Mouse (Mus musculus): ENCODE results near the gene Eid2b. TPM values are rescaled to one million over a fixed set of nuclear protein-coding genes. Genes with fewer than 3 reads are reported as not detected.

Eid2b gene
- total RNA-seq, 2 experiments from 2014 or later: 41.8 to 44.2 TPM

- DNase-seq (ENCODE audit: extremely low spot score in 1 of 2, low spot score in 2 of 2): peak in 1 of 2 experiments; percentile 63
- intact Hi-C loops (cut with DNase I): no loop called here
These were observed 13.4 kb downstream of the Eid2b start, which contains the start of gene Selenov for GRCm38 (mm10) chr7:28290638-28291590. TSS of gene Selenov (minus strand) at chr7:28291186.

- peak; percentile 49 to 88 for DNase-seq (ENCODE audit: extremely low spot score in 1 of 2, low spot score in 2 of 2)
- intact Hi-C loops (cut with DNase I): no loop called here
These were observed 16.9 kb downstream of the Eid2b start for GRCm38 (mm10) chr7:28294481-28294880.

- intact Hi-C loops (cut with DNase I): loop anchor here (5.0 kb wide), 1 partner anchor 152 kb away; no protein-coding TSS in a partner anchor
- no peak for DNase-seq (ENCODE audit: extremely low spot score in 1 of 2, low spot score in 2 of 2)
These were observed 21.5 kb downstream of the Eid2b start for GRCm38 (mm10) chr7:28298837-28299625.

GRCm38 (mm10) chr7:28301616-28302433 is 24.3 kb downstream of the Eid2b start, which contains the start of gene Dll3:
TSS of gene Dll3 (minus strand) at chr7:28302238.
- intact Hi-C loops (cut with DNase I): no loop called here
- peak in 1 of 2 experiments; percentile 74 for DNase-seq (ENCODE audit: extremely low spot score in 1 of 2, low spot score in 2 of 2)

- intact Hi-C loops (cut with DNase I): no loop called here
- no peak for DNase-seq (ENCODE audit: extremely low spot score in 1 of 2, low spot score in 2 of 2)
These were observed 28.1 kb downstream of the Eid2b start for GRCm38 (mm10) chr7:28305641-28306040.

- intact Hi-C loops (cut with DNase I): no loop called here
- DNase-seq (ENCODE audit: extremely low spot score in 1 of 2, low spot score in 2 of 2): no peak
These were observed 28.7 kb downstream of the Eid2b start for GRCm38 (mm10) chr7:28306216-28306615.

- intact Hi-C loops (cut with DNase I): no loop called here
- DNase-seq (ENCODE audit: extremely low spot score in 1 of 2, low spot score in 2 of 2): no peak
These were observed 32.2 kb downstream of the Eid2b start for GRCm38 (mm10) chr7:28309737-28310136.

GRCm38 (mm10) chr7:28311151-28311925 is 33.8 kb downstream of the Eid2b start:
- intact Hi-C loops (cut with DNase I): no loop called here
- no peak for DNase-seq (ENCODE audit: extremely low spot score in 1 of 2, low spot score in 2 of 2)

GRCm38 (mm10) chr7:28311926-28312543 is 34.5 kb downstream of the Eid2b start, which contains the start of gene Timm50:
TSS of gene Timm50 (minus strand) at chr7:28312072.
- intact Hi-C loops (cut with DNase I): no loop called here
- DNase-seq (ENCODE audit: extremely low spot score in 1 of 2, low spot score in 2 of 2): peak; percentile 98 to 99

GRCm38 (mm10) chr7:28318036-28318435 is 40.5 kb downstream of the Eid2b start:
- intact Hi-C loops (cut with DNase I): no loop called here
- DNase-seq (ENCODE audit: extremely low spot score in 1 of 2, low spot score in 2 of 2): no peak

- DNase-seq (ENCODE audit: extremely low spot score in 1 of 2, low spot score in 2 of 2): peak in 1 of 2 experiments; percentile 22
- intact Hi-C loops (cut with DNase I): no loop called here
These were observed 41.2 kb downstream of the Eid2b start for GRCm38 (mm10) chr7:28318714-28319113.

GRCm38 (mm10) chr7:28321974-28322720 is 44.6 kb downstream of the Eid2b start:
- peak in 1 of 2 experiments; percentile 18 for DNase-seq (ENCODE audit: extremely low spot score in 1 of 2, low spot score in 2 of 2)
- intact Hi-C loops (cut with DNase I): no loop called here

GRCm38 (mm10) chr7:28325293-28325692 is 47.8 kb downstream of the Eid2b start:
- intact Hi-C loops (cut with DNase I): no loop called here
- no peak for DNase-seq (ENCODE audit: extremely low spot score in 1 of 2, low spot score in 2 of 2)

GRCm38 (mm10) chr7:28326457-28326856 is 48.9 kb downstream of the Eid2b start:
- DNase-seq (ENCODE audit: extremely low spot score in 1 of 2, low spot score in 2 of 2): peak in 1 of 2 experiments; percentile 5
- intact Hi-C loops (cut with DNase I): no loop called here

- intact Hi-C loops (cut with DNase I): no loop called here
- peak in 1 of 2 experiments; percentile 6 for DNase-seq (ENCODE audit: extremely low spot score in 1 of 2, low spot score in 2 of 2)
These were observed 50.7 kb downstream of the Eid2b start for GRCm38 (mm10) chr7:28328260-28328659.
